Mouse (Mus musculus) gastrocnemius, postnatal 4 days (tissue): Measurements from ENCODE around the gene Pold4. TPM values are rescaled to one million over a fixed set of nuclear protein-coding genes. Genes with fewer than 3 reads are reported as not detected.
"Not testable (repeated sequence)": the region's sequence is repeated elsewhere in the genome, so short reads cannot be mapped to it uniquely, and the experiment has no call there.

ENCODE experiments used
- DNase-seq, 2 experiments: peaks; one replicate each; pipeline ENCODE4 v3.0.0; 2021 to 2022; ENCODE audit warnings: low spot score in 2 of 2, mixed read lengths in 2 of 2
- total RNA-seq, 2 experiments: library from RNA; stranded (reverse); gene quantifications; 2 replicates each; pipeline ENCODE4 v1.2.3; 2021

The Pold4 gene
- total RNA-seq, 2 experiments from 2014 or later: 31.4 to 34.3 TPM

DNA sequence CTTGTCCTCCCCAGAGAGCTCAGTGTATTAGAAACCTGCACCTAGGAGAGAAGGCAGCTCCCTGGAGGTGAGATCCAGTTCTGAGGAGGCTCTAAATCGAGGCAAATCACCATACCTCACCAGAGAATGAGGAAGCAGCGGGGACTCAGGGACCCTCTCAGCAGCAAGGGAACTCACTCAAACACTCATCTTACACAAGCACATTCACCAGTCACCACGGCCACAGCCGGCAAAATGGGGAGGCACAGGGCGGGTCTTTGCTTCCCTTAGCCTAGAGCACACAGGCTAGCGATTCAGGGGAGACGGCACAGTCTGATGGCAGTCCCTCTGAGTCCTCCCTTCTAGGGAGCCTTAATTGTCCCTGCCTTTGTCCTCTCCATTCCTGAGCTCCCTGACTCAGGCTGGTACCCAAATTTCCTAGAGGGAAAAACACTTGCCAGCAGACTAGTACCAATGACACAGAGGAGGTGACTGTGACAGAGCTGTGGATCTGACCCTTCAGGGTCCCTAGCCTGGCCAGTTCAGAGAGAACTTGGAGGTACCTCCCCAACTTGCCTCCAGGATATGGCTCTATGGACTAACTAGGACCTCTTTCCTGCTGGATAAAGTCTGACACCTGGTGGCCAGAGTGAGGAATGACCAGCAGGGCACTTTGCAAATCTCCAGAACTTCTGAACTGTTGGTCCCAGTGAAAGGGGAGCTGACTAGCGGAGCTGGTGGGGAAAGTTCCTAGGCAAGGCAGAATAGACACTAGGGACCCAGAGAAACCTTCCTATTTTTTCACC lies 3.6 kb upstream of the Pold4 start:
- DNase-seq: peak; percentile 43 to 61

DNA sequence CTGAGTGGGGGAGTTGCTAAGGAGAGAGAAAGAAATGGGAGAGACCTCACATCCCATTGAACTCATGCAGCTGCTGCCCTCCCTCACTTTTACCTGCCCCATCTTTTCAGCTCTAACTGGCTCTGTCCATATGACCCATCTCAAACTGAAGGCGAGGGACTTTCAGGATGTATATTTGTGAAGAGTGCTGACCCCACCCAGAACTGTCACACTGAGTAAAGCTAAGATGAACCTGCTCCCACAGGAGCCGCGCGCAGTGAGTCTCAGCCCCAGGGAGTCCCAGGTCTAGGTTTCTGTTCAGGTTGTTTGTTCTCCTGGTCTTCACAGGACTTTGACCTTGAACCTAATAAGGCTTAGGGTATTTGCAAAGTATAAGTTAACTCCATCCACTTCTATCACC lies 2.8 kb upstream of the Pold4 start:
- DNase-seq: no peak

DNA sequence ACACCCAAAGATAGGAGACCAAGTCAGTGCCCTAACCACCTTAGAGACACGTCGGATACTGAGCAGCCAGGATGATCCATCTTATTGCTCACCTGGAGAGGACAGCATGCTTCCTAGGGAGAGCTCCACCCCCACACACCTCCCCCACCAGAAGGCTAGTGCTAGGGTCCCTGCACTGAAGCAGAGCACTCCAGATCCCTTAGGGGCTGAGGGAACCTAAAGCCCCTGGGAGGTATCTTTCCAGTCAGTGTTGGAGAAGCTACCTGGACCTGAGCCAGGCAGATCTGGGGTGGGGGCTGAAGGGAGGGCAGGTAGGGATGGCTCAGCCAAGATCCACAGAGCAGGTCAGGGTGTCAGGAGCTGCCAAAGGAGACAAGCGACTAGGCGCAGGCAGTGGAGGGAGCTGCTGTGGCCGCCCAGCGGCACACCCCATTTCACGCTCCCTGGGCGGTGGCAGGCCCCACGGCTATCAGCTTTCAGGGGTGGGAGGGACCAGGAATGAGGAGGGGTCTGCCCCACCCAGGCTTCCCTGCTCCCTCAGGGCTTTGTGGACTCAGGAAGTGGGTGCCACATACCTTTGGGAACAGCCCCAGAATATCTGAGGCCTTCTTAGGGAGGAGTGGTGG lies 2.1 kb upstream of the Pold4 start:
- no peak for DNase-seq

DNA sequence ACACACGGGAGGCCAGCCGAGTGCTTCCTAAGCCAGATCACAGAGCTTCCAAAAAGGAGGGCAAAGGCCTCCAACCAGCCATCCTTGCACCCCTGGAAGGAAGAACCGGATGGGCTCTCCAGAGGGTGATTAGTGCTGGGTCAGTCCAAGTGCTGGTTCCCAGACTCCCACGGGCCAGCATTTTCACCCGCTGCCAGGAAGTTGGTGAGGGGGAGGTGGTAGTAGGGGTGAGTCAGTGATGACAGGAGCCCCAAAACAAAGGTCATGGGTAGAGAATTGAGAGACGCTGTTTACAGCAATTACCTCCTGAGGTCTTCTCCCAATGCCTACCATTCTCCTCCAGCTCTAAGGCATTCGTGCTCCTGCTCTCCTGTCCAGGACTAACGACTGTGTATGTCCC lies 1.3 kb upstream of the Pold4 start:
- no peak for DNase-seq

DNA sequence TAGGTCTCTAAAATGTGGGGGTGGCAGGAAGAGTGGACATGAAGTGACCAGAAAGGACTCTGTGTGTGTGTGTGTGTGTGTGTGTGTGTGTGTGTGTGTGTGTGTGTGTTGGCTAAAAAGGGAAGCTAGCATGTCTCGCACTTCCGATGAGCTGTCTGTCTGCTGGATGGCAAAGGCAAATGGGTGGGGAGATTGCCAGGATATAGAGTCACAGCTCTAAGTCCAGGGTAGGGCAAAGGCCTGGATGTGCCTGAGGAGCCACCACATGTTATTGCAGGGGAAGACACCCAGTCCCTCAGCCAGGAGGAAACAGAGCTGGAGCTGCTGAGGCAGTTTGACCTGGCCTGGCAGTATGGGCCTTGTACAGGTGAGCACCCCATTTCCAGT lies 480 bp downstream of the Pold4 start:
- no peak for DNase-seq

DNA sequence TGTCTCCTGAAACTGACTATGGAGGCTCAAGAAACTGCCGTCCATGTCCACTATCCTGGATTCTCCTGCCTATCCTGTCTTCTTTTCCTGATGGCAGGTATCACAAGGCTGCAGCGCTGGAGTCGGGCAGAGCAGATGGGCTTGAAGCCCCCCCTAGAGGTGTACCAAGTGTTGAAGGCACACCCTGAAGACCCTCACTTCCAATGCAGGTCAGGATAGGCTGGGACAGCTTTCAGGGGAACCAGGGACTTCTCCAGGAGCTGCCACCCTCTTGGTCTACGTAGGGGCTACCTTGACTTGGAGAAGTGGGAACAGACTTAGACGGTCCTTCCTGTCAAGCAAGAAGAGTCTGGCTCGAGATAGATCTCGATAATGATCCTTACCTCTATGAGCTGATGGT lies 952 bp downstream of the Pold4 start:
- DNase-seq: no peak

DNA sequence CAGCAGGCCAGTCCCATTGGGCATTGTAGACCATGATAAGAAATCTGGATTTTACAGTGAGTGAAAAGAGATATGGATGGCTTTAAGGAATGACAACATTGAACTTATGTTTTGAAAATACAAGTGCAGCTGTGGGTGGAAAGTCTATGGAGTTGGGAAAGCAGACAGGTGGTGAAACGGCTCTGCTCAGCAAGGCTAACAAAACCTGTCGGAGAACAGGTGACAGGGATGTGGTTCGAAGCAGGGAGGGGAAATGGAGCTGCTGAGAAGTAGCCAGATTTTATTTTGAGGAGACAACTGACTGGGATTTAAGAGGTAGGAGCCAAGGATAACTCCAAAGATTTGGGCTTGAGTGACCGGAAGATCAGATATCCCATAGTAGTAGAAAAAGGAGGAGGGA lies 2.8 kb downstream of the Pold4 start:
- DNase-seq: no peak

DNA sequence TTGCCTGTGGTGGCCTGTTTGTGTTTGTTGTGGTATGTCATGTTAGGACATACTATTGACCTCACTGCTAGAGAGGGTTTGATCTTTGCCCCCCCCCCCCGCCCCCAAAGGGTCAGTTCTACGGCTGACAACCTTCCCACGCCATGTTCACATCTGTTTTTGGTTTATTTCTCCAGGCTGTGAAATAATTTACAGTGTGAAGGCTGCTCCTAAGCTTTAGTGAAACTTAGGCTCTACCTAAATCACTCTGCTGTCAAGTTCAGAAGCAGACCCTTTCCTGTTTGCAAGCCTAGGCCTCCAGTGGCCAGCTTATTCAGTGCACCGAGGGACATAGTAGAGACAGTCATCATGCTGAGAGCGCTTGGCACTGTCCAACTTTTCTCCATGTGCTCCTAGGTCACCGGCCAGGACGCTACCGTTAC lies 8.6 kb downstream of the Pold4 start:
- no peak for DNase-seq

DNA sequence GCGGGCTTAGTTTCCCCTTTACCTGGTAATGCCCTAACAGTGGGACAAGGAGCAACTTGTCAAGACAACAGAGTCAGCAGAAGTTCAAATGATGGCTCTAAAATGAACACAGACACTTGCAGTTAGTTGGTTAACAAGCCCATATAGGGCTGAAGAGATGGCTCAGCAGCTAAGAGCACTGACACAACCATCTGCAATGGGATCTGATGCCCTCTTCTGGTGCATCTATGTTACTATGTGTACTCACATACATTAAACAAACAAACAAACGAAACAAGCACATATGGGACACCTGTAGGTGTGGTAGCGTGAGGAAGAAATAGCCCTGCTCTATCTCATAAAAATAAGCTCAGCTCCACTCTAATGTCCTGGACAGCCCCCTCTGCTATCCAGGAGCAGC lies 10.7 kb downstream of the Pold4 start:
- no peak for DNase-seq

DNA sequence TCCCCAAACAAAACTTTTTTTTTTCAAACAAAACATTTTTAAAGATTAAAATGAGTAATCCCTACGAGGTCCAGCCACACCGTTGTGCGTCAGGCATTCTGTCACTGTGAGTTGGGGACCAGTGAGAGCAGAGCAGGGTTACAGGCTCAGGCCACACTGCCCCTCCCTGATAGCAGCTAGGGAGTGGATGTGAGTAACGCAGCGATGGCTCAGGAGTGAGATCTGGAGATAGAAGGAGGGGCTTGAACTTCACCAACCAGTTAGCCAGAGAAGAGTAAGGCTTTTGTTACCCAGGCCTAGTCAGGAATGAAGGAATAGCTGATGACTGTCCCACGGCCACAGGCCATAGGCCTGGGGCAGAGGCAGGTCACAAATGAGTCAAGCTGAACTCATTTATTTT lies 13.1 kb downstream of the Pold4 start:
- no peak for DNase-seq

DNA sequence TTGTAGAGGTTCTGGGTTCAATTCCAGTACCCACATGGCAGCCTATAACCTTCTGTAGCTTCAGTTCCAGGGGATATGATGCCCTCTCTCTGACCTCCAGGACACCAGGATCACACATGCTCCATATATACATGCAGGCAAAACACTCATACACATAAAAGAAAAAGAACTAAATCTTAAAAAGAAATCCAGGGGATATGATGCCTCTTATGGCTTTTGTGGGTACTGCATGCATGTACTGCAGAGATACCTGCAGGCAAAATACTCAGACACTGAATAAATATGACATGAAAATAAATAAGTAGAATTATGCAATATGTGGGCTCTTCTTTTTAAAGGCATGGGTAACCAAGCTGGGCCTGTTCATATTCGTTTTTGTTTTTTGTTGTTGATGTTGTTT lies 15.3 kb downstream of the Pold4 start:
- no peak for DNase-seq

DNA sequence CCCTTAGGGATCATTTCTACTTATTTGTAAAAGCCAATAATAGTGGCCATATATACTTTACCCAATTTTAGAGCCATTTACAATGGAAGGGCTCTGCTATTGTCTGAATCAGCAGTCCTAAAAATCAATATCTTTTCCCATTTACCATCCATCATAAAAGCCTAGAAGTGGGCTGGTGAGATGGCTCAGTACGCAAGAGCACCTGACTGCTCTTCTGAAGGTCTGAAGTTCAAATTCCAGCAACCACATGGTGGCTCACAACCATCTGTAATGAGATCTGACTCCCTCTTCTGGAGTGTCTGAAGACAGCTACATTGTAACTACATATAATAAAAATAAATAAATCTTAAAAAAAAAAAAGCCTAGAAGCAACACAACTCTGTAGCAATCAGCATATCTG lies 17.0 kb downstream of the Pold4 start:
- DNase-seq: not testable (repeated sequence)

DNA sequence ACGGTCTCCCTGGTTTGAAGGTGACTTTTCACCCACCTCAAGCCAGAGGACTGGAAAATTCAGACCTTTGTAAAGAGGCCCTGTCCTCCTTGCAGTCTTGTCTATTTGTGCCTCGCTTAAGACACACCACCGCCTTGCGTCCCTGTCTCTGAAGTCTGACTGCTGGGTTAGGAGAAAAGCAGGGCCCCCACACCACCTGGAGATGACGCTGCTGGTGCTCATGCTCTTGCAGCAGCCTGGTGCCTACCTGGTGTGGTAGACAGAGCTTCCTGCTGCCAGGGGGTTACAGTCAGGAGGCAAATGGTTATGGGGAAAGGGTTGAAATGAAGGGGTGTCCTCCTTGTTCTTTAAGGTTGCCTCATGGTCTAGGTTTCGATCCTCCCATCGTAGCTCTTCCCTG lies 22.5 kb downstream of the Pold4 start:
- no peak for DNase-seq

DNA sequence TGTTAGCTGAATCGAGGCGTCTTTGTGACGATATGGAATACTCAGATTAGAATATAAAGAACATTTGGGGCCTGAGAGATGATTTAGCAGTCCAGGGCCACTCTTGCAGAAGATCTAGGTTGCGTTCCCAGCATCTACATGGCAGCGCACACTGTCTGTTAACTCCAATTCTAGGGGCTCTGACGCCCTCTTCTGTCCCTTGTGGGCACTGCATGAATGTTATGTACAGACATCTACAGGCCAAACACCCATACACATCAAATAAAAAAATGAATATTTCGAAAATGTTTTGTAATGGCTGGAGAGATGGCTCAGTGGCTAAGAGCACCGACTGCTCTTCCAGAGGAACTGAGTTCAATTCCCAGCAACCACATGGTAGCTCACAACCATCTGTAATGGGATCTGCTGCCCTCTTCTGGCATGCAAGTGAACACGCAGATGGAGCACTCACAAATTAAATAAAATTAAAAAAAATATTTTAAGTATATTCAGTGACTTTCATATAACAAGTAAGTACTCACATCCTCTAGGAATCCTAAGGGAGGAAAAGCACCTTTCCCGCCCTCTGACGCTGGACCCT lies 24.0 kb downstream of the Pold4 start:
- DNase-seq: no peak

DNA sequence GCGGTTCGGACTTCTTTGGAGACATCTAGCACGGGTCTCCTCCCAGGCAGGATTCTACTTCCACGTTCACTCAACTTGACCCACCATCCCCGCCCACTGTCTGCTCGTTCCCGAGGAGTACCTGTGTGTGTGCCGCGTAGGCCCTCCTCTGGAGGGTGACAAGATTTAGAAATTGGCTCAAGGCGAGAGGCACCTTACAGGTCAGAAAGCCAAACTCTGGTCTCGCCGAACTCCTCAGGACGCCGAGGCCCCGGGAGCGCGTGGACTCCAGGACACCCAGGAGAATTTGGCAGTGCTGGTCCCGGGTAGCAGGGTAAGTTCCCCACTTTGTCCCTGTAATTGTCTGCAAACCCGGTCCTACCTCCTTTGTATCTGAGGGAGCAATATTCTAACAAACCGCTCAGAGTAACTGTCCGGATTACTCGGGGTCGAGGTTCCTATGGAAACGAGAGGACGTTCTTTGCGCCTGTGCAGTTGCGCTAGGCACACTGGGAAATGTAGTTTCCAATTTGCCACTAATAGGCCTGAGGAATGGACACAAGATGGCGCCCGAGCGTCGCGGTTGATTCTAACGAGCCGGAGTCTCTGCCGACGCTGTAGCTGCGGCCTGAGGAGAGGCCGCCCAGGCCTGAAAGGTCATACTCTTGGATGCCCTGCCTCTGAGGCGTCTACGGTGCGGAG lies 25.7 kb downstream of the Pold4 start:
- peak; percentile 81 to 92 for DNase-seq

DNA sequence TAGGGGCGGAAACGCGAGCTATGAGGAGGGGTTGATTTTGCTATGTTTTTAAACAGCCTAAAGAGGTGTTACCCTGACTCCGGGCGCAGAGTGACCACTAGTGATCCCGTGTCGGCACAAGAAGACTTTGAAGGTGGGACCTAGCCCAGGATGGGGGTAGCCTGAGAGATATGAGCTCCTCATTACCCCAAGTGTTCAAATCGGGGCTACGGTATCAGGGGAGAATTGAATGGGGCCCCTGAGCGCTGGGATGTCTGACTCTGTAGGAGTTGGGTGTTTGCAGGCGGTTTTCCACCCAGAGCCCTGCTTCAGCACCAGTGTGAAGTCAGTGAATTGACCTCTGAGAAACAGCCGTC lies 26.2 kb downstream of the Pold4 start:
- no peak for DNase-seq

DNA sequence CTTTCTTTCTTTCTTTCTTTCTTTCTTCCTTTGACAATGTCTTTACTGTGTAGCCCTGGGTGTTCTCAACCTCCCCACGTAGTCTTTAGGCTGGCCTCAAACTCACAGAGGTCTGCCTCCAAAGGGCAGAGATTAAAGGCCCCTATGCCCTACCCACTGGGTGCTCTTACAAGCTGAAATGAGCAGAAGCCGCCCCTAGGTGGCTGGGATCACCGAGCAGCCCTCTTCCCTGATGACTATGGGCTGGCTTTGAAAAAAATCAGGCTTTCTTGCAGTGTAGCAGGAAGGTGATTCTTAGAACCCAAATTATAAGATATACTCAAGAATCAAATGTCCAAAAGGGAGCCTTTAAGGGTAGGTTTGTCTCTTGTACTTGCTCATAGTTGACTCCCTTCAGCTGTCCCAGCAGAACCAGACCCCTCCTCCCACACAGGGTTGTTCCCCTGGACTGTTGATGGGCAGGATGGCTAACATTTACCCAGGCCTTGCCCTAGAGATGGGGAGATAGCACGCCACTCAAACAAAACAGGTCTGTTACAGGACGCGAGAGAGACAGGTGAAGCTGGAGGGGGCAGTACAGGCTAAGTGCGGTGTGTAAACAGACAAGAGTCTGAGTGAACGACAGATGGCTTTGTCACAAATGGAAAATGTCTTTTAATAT lies 29.5 kb downstream of the Pold4 start:
- no peak for DNase-seq

DNA sequence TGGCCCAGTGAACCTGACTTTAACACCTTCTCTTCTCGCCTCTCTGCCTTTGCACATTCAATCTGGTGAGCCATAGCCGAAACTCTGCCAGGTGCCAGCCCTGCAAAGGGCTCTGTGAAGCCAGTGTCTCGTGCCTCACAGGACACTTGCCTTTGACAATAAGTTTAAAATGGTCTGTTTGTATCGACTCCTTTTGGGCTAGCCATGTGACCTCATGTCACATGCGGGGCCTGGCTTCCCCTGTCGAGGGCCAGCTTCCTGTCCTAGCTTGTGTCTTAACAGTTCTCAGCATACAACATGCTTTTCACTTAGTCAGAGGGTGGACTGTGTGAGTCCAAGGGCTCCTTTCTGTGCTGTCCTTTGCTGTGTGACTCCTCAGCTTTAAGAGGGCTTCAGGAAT lies 31.1 kb downstream of the Pold4 start:
- no peak for DNase-seq

DNA sequence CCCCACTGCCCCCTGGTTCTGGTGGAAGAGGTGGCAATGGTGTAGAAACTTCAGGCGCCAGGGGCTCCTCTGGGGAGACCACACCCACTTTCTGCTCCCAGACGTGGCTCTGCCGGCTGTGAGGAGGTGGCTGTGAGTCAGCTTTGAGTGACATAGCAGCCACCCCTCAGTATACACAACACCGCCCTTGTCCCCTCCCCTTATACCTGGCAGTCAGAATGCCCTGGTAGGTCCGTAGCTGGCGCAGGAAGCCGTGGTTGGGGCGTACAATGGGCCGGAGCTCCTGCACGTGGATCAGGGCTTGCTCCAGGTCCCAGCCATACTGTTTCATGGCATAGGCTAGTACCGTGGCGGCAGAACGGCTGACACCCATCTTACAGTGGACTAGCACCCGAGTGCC lies 32.0 kb downstream of the Pold4 start:
- no peak for DNase-seq

DNA sequence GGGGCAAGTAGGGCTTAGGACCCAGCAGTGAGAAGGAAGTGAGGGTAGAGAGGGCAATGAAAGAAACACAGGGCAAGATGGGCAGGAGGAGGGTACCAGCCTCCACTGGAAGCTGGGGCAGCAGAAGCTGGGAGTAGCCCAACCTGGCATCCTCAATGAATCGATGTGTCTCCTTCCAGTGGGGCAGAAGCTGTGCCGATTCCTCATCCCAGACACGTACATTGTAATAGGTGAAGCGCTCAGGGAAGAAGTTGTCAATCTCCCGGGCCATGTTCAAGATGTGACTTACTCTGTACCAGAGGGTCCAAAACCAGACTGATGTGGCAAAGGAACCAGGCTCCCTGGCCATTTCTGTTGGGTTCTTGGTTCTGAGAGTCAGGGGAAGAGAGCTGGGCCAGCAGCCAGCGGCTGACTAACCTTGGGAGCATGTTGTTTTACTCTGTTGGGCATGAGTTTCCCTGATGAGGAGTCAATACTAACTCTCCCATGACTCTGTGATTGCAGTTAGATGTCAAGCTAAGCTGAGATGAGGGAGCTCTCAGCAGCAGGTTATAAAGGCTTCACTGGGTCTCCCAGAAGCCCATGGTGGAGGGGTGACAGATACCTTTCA lies 32.6 kb downstream of the Pold4 start:
- no peak for DNase-seq

DNA sequence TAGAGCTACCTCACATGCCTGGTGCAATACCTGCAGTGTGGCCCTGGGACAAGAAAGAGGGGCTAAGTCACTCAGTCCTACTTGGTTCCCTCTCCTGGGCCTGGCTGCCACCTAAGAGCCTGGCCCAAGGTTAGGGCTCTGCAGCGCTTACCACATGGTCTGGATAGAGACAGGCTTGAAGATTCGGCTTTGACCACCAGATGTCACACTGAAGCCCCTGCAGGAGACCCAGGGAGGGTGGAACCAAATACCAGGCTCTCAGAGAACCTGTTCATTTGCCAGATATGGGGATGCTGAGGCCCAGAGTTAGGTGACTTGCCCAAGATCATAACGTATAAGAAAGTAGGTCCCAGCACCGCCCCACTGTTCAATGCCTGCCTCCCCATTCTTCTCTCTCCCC lies 34.3 kb downstream of the Pold4 start:
- no peak for DNase-seq
